Mouse (Mus musculus) heart, embryonic 11.5 days (tissue): ENCODE results near the gene Ncoa3. TPM values are rescaled to one million over a fixed set of nuclear protein-coding genes. Genes with fewer than 3 reads are reported as not detected.

Experiments
- ATAC-seq: fragments of 200-750 bp; cut with Nextera tagmentation; replicated peaks from 2 replicates; pipeline ENCODE4 v1.8.0; 2017; ENCODE audit warnings: moderate library complexity; ENCODE audit not compliant: insufficient number of reproducible peaks, low FRiP score, low TSS enrichment
- H3K27ac ChIP-seq: fragments of 300-500 bp; sonication (generic); 2 replicates; pipeline ENCODE4 v1.5.1; 2014; ENCODE audit warnings: mild to moderate bottlenecking, low read depth, low read length
- H3K27me3 ChIP-seq: fragments of 300-500 bp; sonication (generic); 2 replicates; pipeline ENCODE4 v1.6.1; 2014; ENCODE audit warnings: mild to moderate bottlenecking, low read length, mixed read lengths; ENCODE audit not compliant: control insufficient read depth, insufficient read depth
- H3K36me3 ChIP-seq: fragments of 300-500 bp; sonication (generic); 2 replicates; pipeline ENCODE4 v1.6.1; 2014; ENCODE audit warnings: mild to moderate bottlenecking, low read length, moderate library complexity, mixed read lengths; ENCODE audit not compliant: control insufficient read depth, insufficient read depth
- H3K4me1 ChIP-seq: fragments of 300-500 bp; sonication (generic); 2 replicates; pipeline ENCODE4 v1.6.1; 2014; ENCODE audit warnings: low read length; ENCODE audit not compliant: control insufficient read depth, insufficient read depth
- H3K4me2 ChIP-seq: fragments of 300-500 bp; sonication (generic); 2 replicates; pipeline ENCODE4 v1.6.1; 2014; ENCODE audit warnings: mild to moderate bottlenecking, moderate library complexity
- H3K4me3 ChIP-seq: fragments of 300-500 bp; sonication (generic); 2 replicates; pipeline ENCODE4 v1.5.1; 2014; ENCODE audit warnings: low read depth, low read length
- H3K9ac ChIP-seq: fragments of 300-500 bp; sonication (generic); 2 replicates; pipeline ENCODE4 v1.6.1; 2014; ENCODE audit warnings: mild to moderate bottlenecking, low read depth, low read length, moderate library complexity
- H3K9me3 ChIP-seq: fragments of 300-500 bp; sonication (generic); replicated peaks from 2 replicates; pipeline ENCODE4 v1.6.1; 2016; ENCODE audit warnings: low read length; ENCODE audit not compliant: control insufficient read depth
- WGBS: fragments of 180-500 bp; shearing (Covaris S2); extraction: QIAGEN DNeasy Blood & Tissue Kit; methylation state at CpG from one replicate; pipeline ENCODE4 v1.1.7; 2014; ENCODE audit not compliant: insufficient replicate concordance; 5-methylcytosine and 5-hydroxymethylcytosine counted together
- polyA plus RNA-seq: library from polyadenylated mRNA; unstranded; fragments of >200 nt; fragmentation: Nextera tagmentation; extraction: Ambion mirVana; gene quantifications from 2 replicates; pipeline ENCODE4 v1.2.1, GENCODE M21; 2014

Gene Ncoa3
- polyA plus RNA-seq, 1 experiment from 2014 or later: 15.6 TPM

DNA sequence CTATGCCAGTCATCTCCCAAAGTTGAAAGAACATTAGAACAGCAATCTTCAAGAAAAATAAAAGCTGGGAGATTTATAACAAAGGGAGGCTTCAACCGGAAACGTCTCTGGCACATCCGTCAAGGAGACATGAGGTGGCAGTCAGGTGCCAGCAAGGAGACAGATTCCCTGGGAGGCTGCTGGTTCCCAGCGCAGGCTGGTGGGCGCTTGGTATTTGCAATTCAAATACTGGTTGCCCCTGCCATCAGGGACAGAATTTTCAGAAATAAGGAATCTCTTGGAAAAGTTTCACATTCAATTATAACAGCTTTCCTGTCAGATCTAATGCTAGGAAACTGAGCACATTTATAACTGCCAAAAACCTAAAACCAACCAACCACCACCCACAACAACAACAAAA lies 115.5 kb downstream of the Ncoa3 start:
- WGBS: 76% methylated on average over 5 of the region's 5 CpGs
- no peaks in the 10 kb centered on the region for H3K9me3 ChIP-seq
- peaks cover 19% of the 10 kb centered on the region for H3K4me1 ChIP-seq
- ATAC-seq: no peak
- H3K4me2 ChIP-seq: no peak overlapping the region
- no peak overlapping the region for H3K4me3 ChIP-seq
- H3K36me3 ChIP-seq: peaks cover 4% of the 10 kb centered on the region
- H3K27ac ChIP-seq: no peak overlapping the region
- H3K9ac ChIP-seq: no peak overlapping the region
- no peaks in the 10 kb centered on the region for H3K27me3 ChIP-seq

DNA sequence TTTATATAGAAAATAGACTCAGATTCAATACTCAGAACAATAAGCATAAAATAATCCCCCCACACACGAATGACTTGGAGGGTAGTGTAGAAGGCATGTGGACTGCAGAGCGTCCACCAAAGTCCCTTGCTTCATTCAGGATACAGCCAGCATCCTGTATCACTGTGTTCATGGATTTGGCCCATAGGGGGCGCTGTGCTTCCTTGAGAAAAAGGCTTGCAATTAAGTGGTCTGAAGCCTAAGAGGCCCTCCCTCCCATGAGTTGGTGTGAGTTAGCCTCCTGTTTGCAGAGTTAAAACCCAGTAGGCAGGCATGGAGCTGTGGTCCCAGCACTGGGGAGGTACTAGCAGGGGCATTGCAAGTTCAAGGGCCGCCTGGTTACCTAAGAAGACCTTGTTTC lies 115.9 kb downstream of the Ncoa3 start:
- Histone ChIP-seq H3K36me3 (peaks cover 4% of the 10 kb centered on the region), H3K4me3 (no peak overlapping the region), H3K9ac (no peak overlapping the region), H3K4me1 (peaks cover 15% of the 10 kb centered on the region), H3K27ac (no peak overlapping the region), H3K27me3 (no peaks in the 10 kb centered on the region), H3K9me3 (no peaks in the 10 kb centered on the region), H3K4me2 (no peak overlapping the region)
- 24% methylated on average over 4 of the region's 4 CpGs for WGBS
- no peak for ATAC-seq

- Histone ChIP-seq H3K9me3 (no peaks in the 10 kb centered on the region), H3K9ac (no peak overlapping the region), H3K27me3 (no peaks in the 10 kb centered on the region), H3K27ac (no peak overlapping the region), H3K4me2 (no peak overlapping the region), H3K36me3 (peaks cover 9% of the 10 kb centered on the region), H3K4me1 (peaks cover 3% of the 10 kb centered on the region), H3K4me3 (no peak overlapping the region)
- whole genome bisulfite sequencing: 69% methylated on average over 8 of the region's 8 CpGs
- ATAC-seq: no peak
Observed at GRCm38 (mm10) chr2:166110764-166111163, 118.3 kb downstream of the Ncoa3 start.

DNA sequence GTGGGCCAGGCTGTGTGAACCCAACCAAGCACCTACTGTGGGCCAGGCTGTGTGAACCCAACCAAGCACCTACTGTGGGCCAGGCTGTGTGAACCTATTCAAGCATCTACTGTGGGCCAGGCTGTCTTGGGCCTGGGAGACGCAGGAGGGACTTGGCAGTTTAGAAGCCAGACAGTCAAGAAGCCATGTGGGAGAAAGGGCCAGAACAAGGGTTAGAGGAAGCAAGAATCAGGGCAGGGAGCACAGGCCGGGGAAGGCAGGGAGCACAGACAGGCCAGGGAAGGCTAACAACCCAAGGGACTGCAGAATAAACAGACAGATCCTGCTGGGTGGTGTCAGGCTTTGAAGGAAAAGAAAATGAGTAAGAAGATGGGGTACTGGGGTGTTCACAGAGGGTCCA lies 118.8 kb downstream of the Ncoa3 start:
- H3K9ac ChIP-seq: no peak overlapping the region
- no peak overlapping the region for H3K27ac ChIP-seq
- H3K27me3 ChIP-seq: no peaks in the 10 kb centered on the region
- peaks cover 13% of the 10 kb centered on the region for H3K36me3 ChIP-seq
- H3K4me1 ChIP-seq: no peaks in the 10 kb centered on the region; the same call in none of the 2 replicates
- H3K4me2 ChIP-seq: no peak overlapping the region
- WGBS: 87% methylated on average over 2 of the region's 2 CpGs
- no peak overlapping the region for H3K4me3 ChIP-seq
- no peaks in the 10 kb centered on the region for H3K9me3 ChIP-seq
- ATAC-seq: no peak

DNA sequence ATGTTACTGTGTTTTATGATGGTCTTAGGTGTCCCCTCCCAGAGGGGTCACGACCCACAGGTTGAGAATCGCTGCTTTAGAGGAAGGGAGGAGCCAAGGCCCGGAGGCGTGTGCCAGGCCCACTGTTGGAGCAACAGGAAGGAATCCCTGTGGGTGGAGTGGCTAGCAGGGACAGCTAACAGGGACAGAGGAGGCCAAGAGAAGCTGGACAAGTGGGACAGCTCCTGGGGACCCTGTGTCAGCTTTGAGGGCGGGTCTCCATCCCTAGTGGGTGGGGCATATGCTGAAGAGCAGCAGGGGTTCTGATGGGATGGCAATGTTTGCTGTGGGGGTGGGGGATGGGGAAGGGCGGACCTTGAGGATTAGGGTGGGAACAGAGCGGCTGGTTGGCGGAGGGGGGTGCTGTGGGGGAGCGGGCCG lies 119.4 kb downstream of the Ncoa3 start:
- peaks cover 19% of the 10 kb centered on the region for H3K36me3 ChIP-seq
- no peak for ATAC-seq
- no peak overlapping the region for H3K27ac ChIP-seq
- H3K4me2 ChIP-seq: no peak overlapping the region
- no peaks in the 10 kb centered on the region for H3K9me3 ChIP-seq
- WGBS: 52% methylated on average over 10 of the region's 10 CpGs
- no peak overlapping the region for H3K4me3 ChIP-seq
- H3K4me1 ChIP-seq: no peaks in the 10 kb centered on the region; the same call in 1 of the 2 replicates
- H3K9ac ChIP-seq: no peak overlapping the region
- H3K27me3 ChIP-seq: no peaks in the 10 kb centered on the region

DNA sequence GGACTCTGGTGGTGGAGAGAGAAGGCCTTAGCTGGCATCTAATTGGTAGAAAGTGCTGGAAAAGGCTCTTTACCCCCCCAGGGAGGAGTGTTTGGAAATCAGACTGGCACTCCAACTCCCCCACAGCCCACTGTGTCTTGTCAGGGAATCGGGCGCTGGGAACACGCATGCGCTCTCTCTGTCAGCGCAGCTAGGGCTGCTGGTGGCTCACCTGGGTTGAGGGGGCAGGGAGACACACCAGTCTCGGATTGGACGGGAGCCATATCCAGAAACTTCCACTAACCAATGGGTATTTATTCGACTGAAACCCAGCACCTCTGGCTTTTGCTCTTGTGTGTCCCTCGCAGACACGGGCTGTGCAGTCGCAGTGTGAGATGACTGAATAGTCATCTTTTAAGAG lies 120.5 kb downstream of the Ncoa3 start:
- Histone ChIP-seq H3K4me1 (no peaks in the 10 kb centered on the region; the same call in 1 of the 2 replicates), H3K9ac (no peak overlapping the region), H3K4me3 (no peak overlapping the region), H3K27ac (no peak overlapping the region), H3K4me2 (no peak overlapping the region), H3K27me3 (no peaks in the 10 kb centered on the region), H3K36me3 (peaks cover 22% of the 10 kb centered on the region), H3K9me3 (no peaks in the 10 kb centered on the region)
- ATAC-seq: no peak
- WGBS: 91% methylated on average over 11 of the region's 11 CpGs

DNA sequence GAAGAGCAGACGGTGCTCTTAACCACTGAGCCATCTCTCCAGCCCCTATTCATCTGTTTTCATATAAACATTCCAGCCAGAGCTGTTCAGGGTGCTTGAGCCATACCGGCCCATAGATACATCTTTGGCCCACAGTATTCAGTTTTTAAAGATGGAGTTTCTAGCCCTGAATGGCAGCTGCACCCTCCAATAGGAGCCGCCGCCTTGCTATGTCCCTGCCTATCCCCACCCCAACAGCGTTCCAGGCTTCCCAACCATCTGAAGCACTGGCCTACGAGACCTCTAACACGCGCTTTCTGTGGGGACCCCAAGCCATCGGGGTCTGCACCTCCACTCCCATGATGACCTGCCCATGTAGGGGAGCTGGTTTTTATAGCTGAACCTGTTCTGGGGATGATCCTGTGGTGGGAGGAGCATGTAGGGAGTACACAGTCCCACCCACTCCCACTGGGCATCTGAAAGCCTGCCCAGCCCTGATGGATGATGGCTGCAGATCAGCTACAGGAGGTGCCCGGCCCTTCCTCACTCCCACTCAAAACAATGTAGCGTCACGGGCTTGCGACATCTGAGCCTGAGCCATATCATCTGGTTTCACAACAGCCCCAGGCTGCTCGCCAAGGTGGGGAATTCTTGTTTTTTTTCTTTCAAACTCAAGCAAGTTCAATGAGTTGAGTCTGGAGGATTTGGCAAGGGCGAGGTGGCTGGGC lies 123.3 kb downstream of the Ncoa3 start:
- H3K27me3 ChIP-seq: no peaks in the 10 kb centered on the region
- H3K4me1 ChIP-seq: no peaks in the 10 kb centered on the region
- H3K27ac ChIP-seq: no peak overlapping the region; the same call in 1 of the 2 replicates
- WGBS: 84% methylated on average over 15 of the region's 15 CpGs
- ATAC-seq: no peak
- peaks cover 19% of the 10 kb centered on the region for H3K36me3 ChIP-seq
- no peaks in the 10 kb centered on the region for H3K9me3 ChIP-seq
- H3K4me2 ChIP-seq: no peak overlapping the region
- no peak overlapping the region for H3K9ac ChIP-seq
- no peak overlapping the region for H3K4me3 ChIP-seq

DNA sequence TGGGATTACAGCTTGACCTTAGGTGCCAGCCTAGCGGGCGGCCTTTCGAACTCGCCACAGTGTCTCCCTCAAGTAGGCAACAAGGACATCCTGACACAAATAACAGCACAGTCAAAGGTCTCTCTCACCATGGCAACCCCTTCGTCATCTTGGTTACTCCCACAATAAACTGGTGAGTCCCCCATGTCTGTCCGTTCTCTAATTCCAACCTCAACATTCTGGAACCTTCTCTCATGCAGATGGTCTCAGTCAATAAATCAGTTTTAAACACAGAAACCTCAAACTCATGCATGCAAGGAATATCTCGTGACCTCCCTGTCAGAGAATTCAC lies 123.8 kb downstream of the Ncoa3 start:
- Histone ChIP-seq H3K4me3 (no peak overlapping the region), H3K9me3 (no peaks in the 10 kb centered on the region), H3K4me2 (no peak overlapping the region), H3K9ac (no peak overlapping the region), H3K27me3 (no peaks in the 10 kb centered on the region), H3K4me1 (no peaks in the 10 kb centered on the region), H3K27ac (no peak overlapping the region), H3K36me3 (peaks cover 18% of the 10 kb centered on the region)
- ATAC-seq: no peak
- whole genome bisulfite sequencing: 93% methylated on average over 7 of the region's 7 CpGs

DNA sequence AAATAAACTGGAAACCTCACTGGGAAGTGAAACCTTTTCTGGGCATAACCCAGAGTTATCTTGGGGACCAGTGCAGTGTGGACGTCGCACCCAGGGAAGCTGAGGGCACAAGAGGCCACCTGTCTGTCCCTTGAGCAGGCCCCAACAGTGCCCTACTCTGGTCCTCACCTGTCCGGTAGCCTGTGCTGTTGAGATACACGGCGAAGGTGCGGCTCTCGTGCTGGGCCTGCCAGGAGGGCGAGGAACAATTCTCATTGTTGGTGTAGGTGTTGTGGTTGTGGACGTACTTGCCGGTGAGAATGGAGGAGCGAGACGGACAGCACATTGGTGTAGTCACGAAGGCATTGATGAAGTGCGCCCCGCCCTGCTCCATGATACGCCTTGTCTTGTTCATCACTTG lies 124.3 kb downstream of the Ncoa3 start:
- 93% methylated on average over 16 of the region's 16 CpGs for WGBS
- H3K36me3 ChIP-seq: peaks cover 18% of the 10 kb centered on the region

More for the DNA sequence above, 124.3 kb downstream of the Ncoa3 start:
- no peak overlapping the region for H3K27ac ChIP-seq
- no peaks in the 10 kb centered on the region for H3K27me3 ChIP-seq
- no peak overlapping the region for H3K4me2 ChIP-seq
- no peak for ATAC-seq
- no peaks in the 10 kb centered on the region for H3K9me3 ChIP-seq
- no peak overlapping the region for H3K4me3 ChIP-seq
- H3K9ac ChIP-seq: no peak overlapping the region
- H3K4me1 ChIP-seq: no peaks in the 10 kb centered on the region
